Mouse (Mus musculus): Measurements from ENCODE around the gene Dennd6a.
"Not testable (repeated sequence)": the region's sequence is repeated elsewhere in the genome, so short reads cannot be mapped to it uniquely, and the experiment has no call there.

Gene Dennd6a

GRCm38 (mm10) chr14:26573556-26573955 is at the start of gene Dennd6a:
Gene Dennd6a, plus strand, starts transcription at chr14:26573856.
- DNase-seq: not testable (repeated sequence)

- no peak for DNase-seq
These were observed 47.7 kb upstream of the Dennd6a start for GRCm38 (mm10) chr14:26525955-26526354.

- DNase-seq: no peak
These were observed 45.4 kb upstream of the Dennd6a start for GRCm38 (mm10) chr14:26528296-26528695.

DNA sequence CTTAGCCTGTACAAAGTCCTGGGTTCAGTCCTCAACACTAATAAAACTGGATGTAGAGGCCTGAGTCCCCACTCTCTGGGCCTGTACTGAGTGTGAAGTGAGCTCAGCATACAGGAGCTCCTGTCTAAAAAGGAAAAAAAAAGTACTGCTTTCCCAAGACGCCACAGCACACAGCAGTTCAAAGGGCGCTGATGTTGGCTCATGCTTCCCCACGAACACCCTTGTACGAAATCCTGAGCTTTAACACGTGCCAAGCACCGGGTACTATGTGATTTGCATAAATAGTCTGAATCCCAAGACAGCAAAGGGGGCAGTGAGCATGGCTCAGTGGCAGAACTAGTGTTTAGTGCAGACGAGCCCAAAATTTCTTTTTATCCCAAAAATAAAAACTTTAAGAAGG is 43.3 kb upstream of the Dennd6a start:
- no peak for DNase-seq

DNA sequence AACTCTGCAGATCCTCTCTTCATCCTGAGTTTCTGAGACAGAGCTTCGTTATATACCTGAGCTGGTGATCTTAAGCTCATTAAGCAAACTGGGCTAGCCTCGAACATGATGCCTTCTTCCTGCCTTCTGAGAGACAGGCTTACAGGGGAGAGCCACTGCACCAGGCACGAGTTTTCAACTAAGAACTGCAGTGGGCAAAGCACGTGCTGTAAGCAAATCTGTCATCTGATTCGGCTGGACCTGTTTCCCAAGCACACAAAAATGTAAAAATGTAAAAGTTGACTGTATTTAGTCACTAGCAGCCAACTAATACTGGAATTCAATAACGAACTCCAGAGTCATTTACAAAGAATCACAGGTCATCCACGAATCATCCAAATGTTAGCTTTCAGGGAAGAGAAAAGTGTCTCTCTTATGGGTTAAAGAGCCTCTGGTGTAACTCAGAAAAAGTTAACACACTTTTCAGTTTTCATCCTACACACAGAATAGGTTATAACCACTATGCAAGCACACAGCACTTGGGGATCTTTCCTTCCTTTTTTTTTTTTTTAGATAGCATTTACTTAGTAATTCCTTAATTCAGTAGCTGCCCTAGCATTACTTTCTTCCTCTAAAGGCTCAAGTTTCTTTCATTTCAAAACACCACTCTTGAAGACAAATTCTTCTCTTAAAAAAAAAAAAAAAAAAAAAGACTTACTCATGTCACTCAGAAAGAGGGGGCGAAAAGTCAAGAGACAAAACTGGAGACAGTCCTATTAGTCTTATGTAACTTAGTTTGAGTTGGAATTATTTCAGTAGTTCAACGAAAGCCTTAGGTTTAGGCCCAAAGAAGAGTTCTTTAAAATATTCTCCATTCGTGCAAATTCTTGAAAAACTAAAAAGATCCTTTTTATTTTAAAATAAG is 42.0 kb upstream of the Dennd6a start:
- no peak for DNase-seq

- no peak for DNase-seq
These were observed 40.9 kb upstream of the Dennd6a start for GRCm38 (mm10) chr14:26532752-26533151.

DNA sequence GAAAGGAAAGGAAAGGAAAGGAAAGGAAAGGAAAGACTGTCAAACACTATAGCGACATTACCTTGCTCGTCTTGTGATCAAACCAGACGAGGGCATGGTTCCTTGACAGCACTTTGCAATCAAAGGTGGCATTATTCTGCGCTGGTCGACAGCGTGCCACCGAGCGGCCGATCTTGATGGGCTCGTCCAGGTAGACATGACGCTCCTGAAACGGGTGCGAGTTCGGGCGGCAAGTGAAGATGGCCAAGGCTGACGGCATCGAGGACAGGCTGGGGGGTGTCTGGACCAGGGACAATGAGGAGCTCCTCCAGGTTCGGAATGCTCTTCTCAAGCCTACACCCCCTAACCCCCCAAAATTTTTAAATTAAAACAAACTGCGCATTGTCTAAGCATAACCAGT is 40.4 kb upstream of the Dennd6a start:
- DNase-seq: peak; percentile 43 to 45

DNA sequence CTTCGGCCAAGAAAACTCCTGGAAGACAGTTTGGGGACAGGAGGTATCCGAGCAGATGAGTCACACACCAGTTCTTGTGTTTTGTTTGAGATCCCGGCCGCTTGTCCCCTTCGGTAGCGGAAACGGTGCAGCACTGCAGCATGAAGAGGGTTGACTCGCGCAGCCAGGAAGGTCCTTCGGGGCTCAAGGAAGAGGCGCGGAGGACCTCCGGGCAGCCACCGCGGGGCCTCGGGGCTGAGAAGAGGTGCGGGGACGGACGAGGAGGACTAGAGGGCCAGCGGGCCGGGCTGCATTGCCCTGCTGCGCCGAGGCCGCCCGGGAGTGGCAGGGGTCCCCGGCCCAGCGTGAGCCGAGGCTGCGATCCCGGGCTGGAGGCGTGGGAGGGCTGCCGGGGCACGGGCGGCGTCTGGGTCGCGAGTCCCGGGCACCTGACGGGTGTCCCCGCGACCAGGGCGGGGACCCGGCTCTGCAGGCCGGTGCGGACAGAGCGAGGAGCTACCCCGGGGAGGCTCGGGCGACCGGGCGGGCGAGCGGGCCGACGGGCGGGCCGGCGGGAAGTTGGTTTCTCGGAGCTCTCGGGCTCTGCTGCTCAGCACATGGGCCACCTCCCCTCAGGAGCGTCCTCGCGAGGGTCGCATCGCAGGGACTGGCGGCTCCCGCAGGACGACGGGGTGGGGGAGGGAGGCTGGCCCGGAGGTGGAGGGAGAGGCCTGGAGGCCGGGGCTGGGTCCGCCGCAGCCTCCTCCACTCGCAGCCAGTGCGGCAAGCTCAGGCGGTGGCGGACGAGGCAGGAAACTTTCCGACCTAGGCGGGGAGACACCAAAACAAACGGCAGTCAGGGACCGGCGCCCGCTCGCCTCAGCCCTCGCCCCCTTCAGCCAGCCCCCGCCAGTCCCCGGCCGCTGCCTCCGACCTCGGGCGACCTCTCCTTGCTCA is 39.6 kb upstream of the Dennd6a start:
- peak; percentile 79 to 81 for DNase-seq

DNA sequence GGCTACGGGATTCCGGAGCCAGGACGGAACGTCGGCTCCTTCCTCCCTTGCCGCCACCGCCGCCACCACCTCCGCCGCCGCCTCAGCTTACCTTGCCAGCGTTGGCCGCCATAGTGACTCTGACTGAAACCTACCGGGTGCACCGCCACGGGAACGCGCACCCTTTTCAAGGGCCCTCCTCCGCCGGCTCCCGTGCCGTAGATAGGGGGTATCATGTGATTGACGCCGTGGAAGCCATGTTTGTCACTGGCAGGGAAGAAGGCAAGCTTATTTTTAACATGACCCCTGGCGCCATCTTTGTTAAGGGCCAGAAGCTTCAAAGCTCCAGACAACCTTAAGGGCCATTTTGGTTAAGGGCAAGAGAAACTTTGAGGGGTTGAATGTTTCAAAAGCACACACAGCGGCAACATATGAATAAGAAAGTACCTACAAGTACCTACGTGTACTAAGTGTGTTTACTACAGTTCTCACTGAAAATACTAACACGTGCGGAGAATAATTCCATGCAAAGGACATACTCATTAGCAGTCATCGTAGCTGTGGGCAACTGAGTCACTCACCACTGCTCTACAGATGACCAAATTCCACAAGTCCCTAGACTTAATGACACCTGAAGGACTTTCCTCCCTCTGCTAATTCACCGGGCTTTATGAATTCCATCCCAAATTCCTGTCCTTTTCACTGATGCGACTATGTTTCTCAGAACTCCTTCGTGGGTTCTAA is 38.7 kb upstream of the Dennd6a start, which contains the start of gene Slmap:
Gene Slmap (minus strand): TSS at position 175 of the 723 bp plus-strand sequence.
- DNase-seq: peak; percentile 99 to 100

- no peak for DNase-seq
These were observed 34.4 kb upstream of the Dennd6a start for GRCm38 (mm10) chr14:26539241-26539640.

GRCm38 (mm10) chr14:26540577-26540976 is 33.1 kb upstream of the Dennd6a start:
- DNase-seq: no peak

DNA sequence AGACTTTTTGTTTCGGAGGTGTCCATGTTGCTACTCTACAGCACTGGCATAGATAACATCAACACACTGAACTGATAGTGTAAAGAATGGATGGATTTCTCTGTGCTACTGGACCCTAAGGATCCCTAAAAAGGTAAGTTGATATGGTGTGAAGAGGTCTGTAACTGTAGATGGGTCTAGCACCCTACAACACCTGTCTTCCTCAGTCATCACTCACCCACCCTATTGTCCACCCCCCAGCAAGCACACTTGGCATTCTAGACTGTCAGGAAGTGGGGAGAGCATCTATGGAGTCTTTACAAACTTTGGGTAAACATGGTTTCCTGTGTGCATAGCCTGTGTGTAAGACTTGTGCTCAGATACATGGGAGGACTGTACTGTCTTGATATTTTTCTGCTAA is 31.5 kb upstream of the Dennd6a start:
- DNase-seq: no peak

DNA sequence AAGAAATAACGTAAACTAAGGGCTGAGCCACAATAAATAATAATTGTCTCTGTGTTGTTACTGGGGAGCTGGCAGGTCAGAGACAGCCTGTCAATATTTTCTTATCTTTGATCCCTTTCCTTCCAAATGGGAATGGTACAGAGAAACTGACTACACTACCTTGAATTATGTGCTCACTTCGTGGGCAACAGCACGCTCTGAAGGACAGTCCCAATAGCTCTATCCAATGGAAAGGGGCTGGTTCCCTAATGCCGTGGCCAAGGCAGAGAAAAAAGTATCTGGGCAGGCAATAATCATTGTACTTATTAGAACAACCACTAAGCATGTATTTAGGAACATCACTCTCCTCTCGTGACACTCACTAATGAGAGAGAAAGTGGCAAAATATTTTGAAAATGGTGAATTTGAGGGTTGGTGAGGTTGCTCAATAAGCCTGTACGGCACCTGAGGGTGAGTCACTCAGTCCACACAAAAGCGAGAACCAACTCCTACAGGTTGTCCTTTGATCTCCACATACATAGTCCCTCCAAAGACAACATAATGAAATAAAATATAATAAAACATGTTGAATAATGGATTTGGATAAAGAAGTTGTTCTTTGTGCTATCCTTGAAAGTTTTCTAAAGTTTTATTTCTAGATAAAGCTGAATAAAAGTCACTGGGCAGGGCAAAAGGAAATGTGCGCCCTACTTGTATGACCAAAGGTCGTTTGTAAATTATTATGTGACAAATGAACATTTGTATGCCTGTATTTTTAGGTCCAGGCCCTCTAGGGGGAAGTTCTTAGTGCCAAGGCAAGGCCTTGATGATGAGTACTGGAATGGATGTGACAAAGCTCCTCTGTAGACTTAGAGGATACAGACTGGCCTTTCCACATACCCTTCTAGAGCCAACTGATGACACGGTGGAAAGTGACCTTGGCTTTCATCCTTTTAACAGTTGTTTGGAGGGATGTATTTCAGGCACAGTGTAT is 25.9 kb upstream of the Dennd6a start:
- DNase-seq: no peak

- DNase-seq: no peak
These were observed 22.9 kb upstream of the Dennd6a start for GRCm38 (mm10) chr14:26550712-26551111.

DNA sequence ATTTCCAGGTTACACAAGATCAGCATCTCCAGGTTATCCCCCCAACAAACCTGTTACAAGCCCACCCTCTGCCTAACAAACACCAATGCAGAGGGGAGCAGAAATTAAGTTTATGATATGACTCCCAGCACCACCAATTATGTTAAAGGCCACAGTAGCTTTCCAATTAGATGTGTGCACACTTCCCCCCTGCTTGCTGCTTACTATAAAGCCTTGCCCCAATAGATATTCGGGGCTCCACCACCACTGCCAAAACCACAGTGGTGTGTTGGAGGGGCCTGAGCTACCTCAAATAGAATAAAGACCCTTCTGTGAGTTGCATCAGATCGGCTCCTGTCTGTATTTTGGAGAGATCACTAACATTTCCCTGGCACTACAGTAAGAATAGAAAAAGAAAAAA is 21.2 kb upstream of the Dennd6a start:
- DNase-seq: no peak

- DNase-seq: no peak
These were observed 20.8 kb upstream of the Dennd6a start for GRCm38 (mm10) chr14:26552853-26553252.

GRCm38 (mm10) chr14:26557581-26557980 is 16.1 kb upstream of the Dennd6a start:
- DNase-seq: no peak

GRCm38 (mm10) chr14:26558536-26558935 is 15.1 kb upstream of the Dennd6a start:
- DNase-seq: no peak

- DNase-seq: no peak
These were observed 11.4 kb upstream of the Dennd6a start for GRCm38 (mm10) chr14:26562247-26562646.

DNA sequence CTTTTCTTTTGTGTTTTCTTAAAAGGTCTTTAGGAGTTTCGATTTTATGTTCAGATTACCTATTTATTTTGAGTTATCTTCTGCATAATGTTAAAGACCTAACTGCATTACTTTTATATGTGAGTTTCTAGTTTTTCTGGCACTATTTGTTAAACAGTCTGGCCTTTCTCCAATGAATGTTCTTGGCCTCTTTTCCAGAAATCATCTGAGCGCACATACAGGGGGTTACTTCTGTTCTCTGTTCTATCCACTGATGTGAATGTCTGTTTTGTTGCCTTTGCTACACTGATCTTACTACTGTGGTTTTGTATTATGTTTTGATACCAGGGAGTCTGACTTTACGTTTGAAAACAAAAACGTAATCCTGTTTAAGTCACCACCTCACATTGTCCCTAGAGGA is 3.8 kb upstream of the Dennd6a start:
- peak in 1 of 2 experiments; percentile 16 for DNase-seq

- no peak for DNase-seq
These were observed 1.5 kb upstream of the Dennd6a start for GRCm38 (mm10) chr14:26571951-26572675.
